Mouse (Mus musculus): ENCODE measurements around the gene Fbxl7. TPM values are rescaled to one million over a fixed set of nuclear protein-coding genes. Genes with fewer than 3 reads are reported as not detected.

The Fbxl7 gene
- polyA plus RNA-seq (2015; fragmentation: Nextera tagmentation; extraction: Ambion mirVana): 7.5 and 9.5 TPM in 2 replicates

DNA sequence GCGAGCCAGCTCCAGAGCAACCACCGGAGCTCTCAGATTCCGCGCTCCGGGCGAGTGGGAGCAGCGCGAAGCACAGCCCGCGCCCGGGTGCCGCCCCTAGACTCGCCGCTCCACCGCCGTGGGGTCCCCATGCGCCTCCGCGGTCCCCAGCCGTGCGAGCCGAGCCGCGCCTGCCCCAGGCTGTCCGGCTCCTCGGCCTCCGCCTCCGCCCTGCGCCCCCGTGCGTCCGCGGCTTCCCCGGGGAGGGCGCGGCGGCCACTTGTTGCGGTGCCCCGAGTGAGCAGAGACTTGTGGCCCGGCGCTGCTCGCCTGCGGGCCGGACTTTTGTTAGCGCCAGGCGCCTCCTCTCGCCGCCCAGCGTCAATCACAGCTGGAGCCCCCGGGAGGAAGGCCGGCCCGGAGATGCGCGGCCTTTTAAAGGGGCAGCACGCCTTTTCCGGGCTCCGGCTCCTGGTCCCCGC is at the start of gene Fbxl7:
Gene Fbxl7 (minus strand): TSS at position 330 of the 461 bp plus-strand sequence.
- no peaks in the 10 kb centered on the region for H3K9me3 ChIP-seq (ENCODE audit: low read length)
- H3K27me3 ChIP-seq (replicated peaks; ENCODE audit: insufficient read depth, low read length): no peaks in the 10 kb centered on the region
- no peaks in the 10 kb centered on the region for H3K36me3 ChIP-seq (ENCODE audit: insufficient read depth, low read length)
- H3K4me3 ChIP-seq (ENCODE audit: low read depth, low read length): peak within 1 kb of the TSS; percentile 75
- WGBS: 2% methylated on average over 23 of the region's 58 CpGs
- ATAC-seq (peak; percentile 95), DNase-seq (ENCODE audit: low spot score) (peak; percentile 93)
- H3K27ac ChIP-seq (ENCODE audit: low read length): peak within 1 kb of the TSS; percentile 92
- H3K9ac ChIP-seq (replicated peaks; ENCODE audit: low read depth): peak within 1 kb of the TSS; percentile 62
- H3K4me1 ChIP-seq (ENCODE audit: insufficient read depth, low read depth, low read length): no peaks in the 10 kb centered on the region
- TF ChIP-seq EP300 (IDR thresholded peaks at IDR 0.05) (no peak), CTCF (IDR thresholded peaks at IDR 0.05) (peak; percentile 63)
- peak within 1 kb of the TSS; percentile 85 for H3K4me2 ChIP-seq (replicated peaks; ENCODE audit: low read depth, low read length)

DNA sequence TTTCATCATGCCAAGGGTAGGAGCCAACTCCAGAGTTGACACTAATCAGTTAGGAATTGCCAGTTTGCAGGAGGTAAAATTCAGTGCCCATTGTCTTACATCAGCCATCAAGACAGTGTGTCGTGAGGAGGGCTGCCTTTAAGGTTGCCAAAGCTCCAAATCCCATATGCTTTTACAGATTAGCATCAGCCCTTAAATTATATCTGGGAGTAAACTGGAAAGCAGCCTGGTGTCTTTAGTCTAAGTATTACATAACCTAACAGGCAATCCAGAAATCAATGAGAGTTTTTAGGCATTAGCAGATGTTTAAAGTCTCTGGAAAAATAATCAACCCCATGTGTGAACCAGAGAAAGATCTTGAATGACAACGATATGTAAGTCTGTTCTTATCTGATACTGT is 26.6 kb upstream of the Fbxl7 start:
- no peaks in the 10 kb centered on the region for H3K4me1 ChIP-seq (ENCODE audit: insufficient read depth, low read depth, low read length)
- no peak overlapping the region for H3K9ac ChIP-seq (replicated peaks; ENCODE audit: low read depth)
- no peak overlapping the region for H3K4me3 ChIP-seq (ENCODE audit: low read depth, low read length)
- 73% methylated on average over 2 of the region's 2 CpGs for WGBS
- ATAC-seq (no peak), DNase-seq (ENCODE audit: low spot score) (no peak)
- H3K4me2 ChIP-seq (replicated peaks; ENCODE audit: low read depth, low read length): no peak overlapping the region
- H3K9me3 ChIP-seq (ENCODE audit: low read length): no peaks in the 10 kb centered on the region
- no peaks in the 10 kb centered on the region for H3K27me3 ChIP-seq (replicated peaks; ENCODE audit: insufficient read depth, low read length)
- H3K27ac ChIP-seq (ENCODE audit: low read length): no peak overlapping the region
- TF ChIP-seq CTCF (IDR thresholded peaks at IDR 0.05): no peak
- no peak for TF ChIP-seq EP300 (IDR thresholded peaks at IDR 0.05)
- no peaks in the 10 kb centered on the region for H3K36me3 ChIP-seq (ENCODE audit: insufficient read depth, low read length)

DNA sequence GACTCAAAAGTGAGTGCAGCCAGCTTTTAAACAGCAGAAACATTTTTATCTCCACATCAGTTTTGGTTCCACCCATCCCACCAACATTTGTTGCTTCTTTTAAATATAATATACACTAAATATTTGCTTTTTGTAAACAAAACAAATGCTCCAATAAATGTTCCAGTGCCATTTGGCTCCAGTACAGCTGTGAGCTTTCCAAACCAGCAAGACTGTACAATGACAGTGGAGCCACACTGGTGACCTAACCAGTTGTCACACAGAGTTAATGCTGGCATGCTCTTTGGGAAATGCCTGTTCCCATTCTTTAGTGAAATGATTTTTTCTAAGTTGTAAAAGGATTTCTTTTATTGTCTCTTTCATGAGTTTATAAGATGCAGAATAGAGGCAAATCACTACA is 18.0 kb upstream of the Fbxl7 start:
- Histone ChIP-seq H3K27ac (ENCODE audit: low read length) (no peak overlapping the region), H3K9ac (replicated peaks; ENCODE audit: low read depth) (no peak overlapping the region), H3K27me3 (replicated peaks; ENCODE audit: insufficient read depth, low read length) (no peaks in the 10 kb centered on the region), H3K4me3 (ENCODE audit: low read depth, low read length) (no peak overlapping the region), H3K4me2 (replicated peaks; ENCODE audit: low read depth, low read length) (no peak overlapping the region), H3K36me3 (ENCODE audit: insufficient read depth, low read length) (no peaks in the 10 kb centered on the region), H3K4me1 (ENCODE audit: insufficient read depth, low read depth, low read length) (no peaks in the 10 kb centered on the region), H3K9me3 (ENCODE audit: low read length) (no peaks in the 10 kb centered on the region)
- ATAC-seq (no peak), DNase-seq (ENCODE audit: low spot score) (peak; percentile 22)
- TF ChIP-seq CTCF (IDR thresholded peaks at IDR 0.05): no peak
- no peak for TF ChIP-seq EP300 (IDR thresholded peaks at IDR 0.05)

DNA sequence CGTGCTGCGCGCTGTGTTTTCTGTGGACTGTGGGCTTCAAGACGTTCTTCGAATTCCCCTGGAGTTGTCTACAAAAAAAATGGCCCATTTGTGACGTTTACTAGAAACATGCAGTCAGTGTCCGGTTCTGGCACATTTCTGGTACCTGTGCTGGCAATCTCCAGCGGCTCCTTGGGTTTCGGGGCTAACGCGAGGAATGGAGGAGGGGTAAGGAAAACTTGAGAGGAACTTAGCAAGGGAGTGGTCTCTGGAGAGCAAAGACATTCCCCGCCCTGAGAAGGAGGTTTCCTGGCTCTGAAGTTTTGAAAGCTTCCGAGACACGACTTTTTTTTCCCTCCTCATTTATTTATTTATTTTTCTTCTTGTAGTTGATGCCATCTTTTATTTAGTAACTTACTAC is 381 bp upstream of the Fbxl7 start:
- 0% methylated on average over 14 of the region's 14 CpGs for WGBS
- peak overlapping the region; percentile 85 for H3K4me2 ChIP-seq (replicated peaks; ENCODE audit: low read depth, low read length)
- peak; percentile 82 for DNase-seq (ENCODE audit: low spot score)
- H3K9ac ChIP-seq (replicated peaks; ENCODE audit: low read depth): peak overlapping the region; percentile 62
- H3K9me3 ChIP-seq (ENCODE audit: low read length): no peaks in the 10 kb centered on the region
- no peaks in the 10 kb centered on the region for H3K4me1 ChIP-seq (ENCODE audit: insufficient read depth, low read depth, low read length)
- ATAC-seq: peak; percentile 43
- H3K27me3 ChIP-seq (replicated peaks; ENCODE audit: insufficient read depth, low read length): no peaks in the 10 kb centered on the region
- peak overlapping the region; percentile 75 for H3K4me3 ChIP-seq (ENCODE audit: low read depth, low read length)
- no peak for TF ChIP-seq CTCF (IDR thresholded peaks at IDR 0.05)
- H3K27ac ChIP-seq (ENCODE audit: low read length): peak overlapping the region; percentile 92
- H3K36me3 ChIP-seq (ENCODE audit: insufficient read depth, low read length): no peaks in the 10 kb centered on the region

DNA sequence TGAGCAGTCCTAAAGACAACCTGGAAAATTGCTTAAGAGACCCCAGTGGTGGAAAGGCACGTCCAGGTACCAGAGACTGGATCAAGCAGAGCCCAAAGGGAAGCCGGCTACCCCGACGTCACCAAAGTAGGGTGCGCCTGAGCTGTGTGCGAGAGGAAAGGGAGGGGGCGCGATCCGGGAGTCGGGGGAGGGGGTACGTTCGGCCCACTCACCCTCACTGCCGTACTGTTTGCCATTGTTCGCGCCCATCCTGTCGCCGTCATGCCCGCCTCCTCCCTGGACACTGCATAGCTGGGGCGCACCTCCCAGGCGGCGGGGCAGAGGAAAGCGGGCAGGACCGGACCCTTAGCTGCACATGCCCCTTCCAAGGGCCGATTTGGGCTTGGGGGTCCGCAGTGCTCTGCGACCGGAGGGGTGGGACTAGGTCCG is 565 bp downstream of the Fbxl7 start:
- ATAC-seq (peak; percentile 73), DNase-seq (ENCODE audit: low spot score) (peak; percentile 61)
- peak overlapping the region; percentile 85 for H3K4me2 ChIP-seq (replicated peaks; ENCODE audit: low read depth, low read length)
- H3K4me3 ChIP-seq (ENCODE audit: low read depth, low read length): peak overlapping the region; percentile 75
- under 1% methylated on average over 15 of the region's 28 CpGs for WGBS
- H3K36me3 ChIP-seq (ENCODE audit: insufficient read depth, low read length): no peaks in the 10 kb centered on the region
- no peaks in the 10 kb centered on the region for H3K4me1 ChIP-seq (ENCODE audit: insufficient read depth, low read depth, low read length)
- peak overlapping the region; percentile 92 for H3K27ac ChIP-seq (ENCODE audit: low read length)
- peak overlapping the region; percentile 62 for H3K9ac ChIP-seq (replicated peaks; ENCODE audit: low read depth)
- no peaks in the 10 kb centered on the region for H3K27me3 ChIP-seq (replicated peaks; ENCODE audit: insufficient read depth, low read length)
- no peaks in the 10 kb centered on the region for H3K9me3 ChIP-seq (ENCODE audit: low read length)
- TF ChIP-seq CTCF (IDR thresholded peaks at IDR 0.05): no peak; the same call in 1 of the 2 replicates
- TF ChIP-seq EP300 (IDR thresholded peaks at IDR 0.05): no peak

DNA sequence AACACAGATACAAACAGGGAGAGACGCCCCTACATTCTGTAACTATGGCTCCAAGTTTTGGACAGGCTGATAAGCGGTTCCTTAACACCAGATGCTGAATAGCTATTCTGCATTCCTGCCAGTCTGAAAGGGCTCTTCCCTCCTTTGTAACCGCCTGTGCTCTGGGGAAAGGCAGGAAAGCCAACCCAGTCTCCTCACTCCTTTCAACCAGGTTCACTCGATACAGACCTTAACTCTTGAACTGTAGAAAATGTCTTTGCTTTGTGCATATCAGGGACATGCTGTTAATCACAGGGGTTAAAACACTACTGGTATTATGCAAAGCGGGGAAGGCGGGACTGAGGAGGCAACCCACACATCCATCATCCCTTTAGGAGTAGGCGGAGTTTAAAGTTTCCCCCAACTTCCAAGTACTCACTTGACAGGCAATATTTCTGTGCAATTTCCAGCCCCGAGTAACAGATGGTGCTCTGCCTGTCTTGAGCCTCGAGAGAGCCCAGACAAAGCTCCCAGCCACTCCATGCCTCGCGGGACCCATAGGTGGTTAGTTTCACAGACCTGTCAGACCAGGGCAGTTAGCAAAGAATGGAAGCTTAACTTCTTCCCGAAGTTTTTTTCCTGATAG is 1.2 kb downstream of the Fbxl7 start:
- peak overlapping the region; percentile 92 for H3K27ac ChIP-seq (ENCODE audit: low read length)
- peak overlapping the region; percentile 75 for H3K4me3 ChIP-seq (ENCODE audit: low read depth, low read length)
- ATAC-seq (peak; percentile 18), DNase-seq (ENCODE audit: low spot score) (peak; percentile 75)
- H3K36me3 ChIP-seq (ENCODE audit: insufficient read depth, low read length): no peaks in the 10 kb centered on the region
- no peaks in the 10 kb centered on the region for H3K9me3 ChIP-seq (ENCODE audit: low read length)
- TF ChIP-seq EP300 (IDR thresholded peaks at IDR 0.05): no peak
- TF ChIP-seq CTCF (IDR thresholded peaks at IDR 0.05): no peak
- peak overlapping the region; percentile 62 for H3K9ac ChIP-seq (replicated peaks; ENCODE audit: low read depth)
- H3K27me3 ChIP-seq (replicated peaks; ENCODE audit: insufficient read depth, low read length): no peaks in the 10 kb centered on the region
- H3K4me2 ChIP-seq (replicated peaks; ENCODE audit: low read depth, low read length): peak overlapping the region; percentile 85
- no peaks in the 10 kb centered on the region for H3K4me1 ChIP-seq (ENCODE audit: insufficient read depth, low read depth, low read length)
- WGBS: 1% methylated on average over 12 of the region's 12 CpGs

All from lung, postnatal 0 days (tissue).